Mouse (Mus musculus) activated CD4-positive, CD25-positive, alpha-beta regulatory T cell, adult 4 months (primary cell): ENCODE data around the gene Sucla2. TPM values are rescaled to one million over a fixed set of nuclear protein-coding genes. Genes with fewer than 3 reads are reported as not detected.

Source experiments
- ATAC-seq: one replicate; pipeline ENCODE4 v1.8.0; 2017
- polyA plus RNA-seq, 2 experiments: library from polyadenylated mRNA; unstranded; fragments of 100-300 nt; shearing (Covaris generic); gene quantifications; one replicate each; pipeline ENCODE4 v1.2.1; 2017

The Sucla2 gene
- 10 to 100 TPM; 85.1 to 91.6 TPM for polyA plus RNA-seq

- peak; percentile 98 for ATAC-seq
Measured at GRCm38 (mm10) chr14:73524766-73525448, at the start of gene Sucla2. TSS of gene Sucla2 (plus strand) at chr14:73525319.

- no peak for ATAC-seq
Measured at GRCm38 (mm10) chr14:73475506-73475905, 49.6 kb upstream of the Sucla2 start.

- ATAC-seq, result peak; percentile 32
Measured at GRCm38 (mm10) chr14:73476361-73476934, 48.7 kb upstream of the Sucla2 start.

- no peak for ATAC-seq
Measured at GRCm38 (mm10) chr14:73477077-73477476, 48.0 kb upstream of the Sucla2 start.

GRCm38 (mm10) chr14:73478321-73478720, 46.8 kb upstream of the Sucla2 start:
- no peak for ATAC-seq

- ATAC-seq, result no peak
Measured at GRCm38 (mm10) chr14:73479771-73480170, 45.3 kb upstream of the Sucla2 start.

- no peak for ATAC-seq
Measured at GRCm38 (mm10) chr14:73483516-73484229, 41.4 kb upstream of the Sucla2 start.

- no peak for ATAC-seq
Measured at GRCm38 (mm10) chr14:73484366-73485110, 40.6 kb upstream of the Sucla2 start.

GRCm38 (mm10) chr14:73486641-73487040, 38.5 kb upstream of the Sucla2 start:
- ATAC-seq, result no peak

- ATAC-seq, result no peak
Measured at GRCm38 (mm10) chr14:73493356-73493755, 31.8 kb upstream of the Sucla2 start.

GRCm38 (mm10) chr14:73494122-73494521, 31.0 kb upstream of the Sucla2 start:
- no peak for ATAC-seq

- no peak for ATAC-seq
Measured at GRCm38 (mm10) chr14:73495753-73496152, 29.4 kb upstream of the Sucla2 start.

GRCm38 (mm10) chr14:73501283-73501682, 23.8 kb upstream of the Sucla2 start:
- no peak for ATAC-seq

- ATAC-seq, result no peak
Measured at GRCm38 (mm10) chr14:73501721-73502120, 23.4 kb upstream of the Sucla2 start.

- no peak for ATAC-seq
Measured at GRCm38 (mm10) chr14:73502591-73503184, 22.4 kb upstream of the Sucla2 start.

- ATAC-seq, result no peak
Measured at GRCm38 (mm10) chr14:73503237-73503933, 21.7 kb upstream of the Sucla2 start.

GRCm38 (mm10) chr14:73506283-73506682, 18.8 kb upstream of the Sucla2 start:
- ATAC-seq, result no peak

- peak; percentile 54 for ATAC-seq
Measured at GRCm38 (mm10) chr14:73507200-73507599, 17.9 kb upstream of the Sucla2 start.

- ATAC-seq, result peak; percentile 22
Measured at GRCm38 (mm10) chr14:73507702-73508376, 17.3 kb upstream of the Sucla2 start.

GRCm38 (mm10) chr14:73508630-73509395, 16.3 kb upstream of the Sucla2 start:
- no peak for ATAC-seq
